Mouse (Mus musculus) lung, postnatal 0 days (tissue): ENCODE data around the gene Cap2. TPM values are rescaled to one million over a fixed set of nuclear protein-coding genes. Genes with fewer than 3 reads are reported as not detected.
A peak's percentile ranks its signal among the peaks of the same experiment; 100 is the strongest.

Source experiments
- ATAC-seq: fragments of 200-750 bp; cut with Nextera tagmentation; 2 replicates; pipeline ENCODE4 v1.8.0; 2017; ENCODE audit warnings: moderate library complexity
- DNase-seq: peaks from one replicate; pipeline ENCODE4 v3.0.0-alpha.2; 2016; ENCODE audit warnings: low spot score
- H3K27ac ChIP-seq: fragments of 300-500 bp; sonication (generic); 2 replicates; pipeline ENCODE4 v1.5.1; 2014; ENCODE audit warnings: antibody characterized with exemption, mild to moderate bottlenecking, low read length, mixed read lengths
- H3K27me3 ChIP-seq: fragments of 300-500 bp; sonication (generic); replicated peaks from 2 replicates; pipeline ENCODE4 v1.6.1; 2014; ENCODE audit warnings: low read length, mixed read lengths; ENCODE audit not compliant: insufficient read depth
- H3K36me3 ChIP-seq: fragments of 300-500 bp; sonication (generic); 2 replicates; pipeline ENCODE4 v1.6.1; 2014; ENCODE audit warnings: low read length, mixed read lengths; ENCODE audit not compliant: insufficient read depth
- H3K4me1 ChIP-seq: fragments of 300-500 bp; sonication (generic); 2 replicates; pipeline ENCODE4 v1.6.1; 2014; ENCODE audit warnings: antibody characterized with exemption, low read depth, low read length, mixed read lengths; ENCODE audit not compliant: insufficient read depth
- H3K4me2 ChIP-seq: fragments of 300-500 bp; sonication (generic); replicated peaks from 2 replicates; pipeline ENCODE4 v1.6.1; 2014; ENCODE audit warnings: low read depth, mild to moderate bottlenecking, low read length, moderate library complexity, mixed read lengths
- H3K4me3 ChIP-seq: fragments of 300-500 bp; sonication (generic); 2 replicates; pipeline ENCODE4 v1.5.1; 2014; ENCODE audit warnings: low read depth, low read length
- H3K9ac ChIP-seq: fragments of 300-500 bp; sonication (generic); replicated peaks from 2 replicates; pipeline ENCODE4 v1.6.1; 2014; ENCODE audit warnings: low read depth, mild to moderate bottlenecking
- H3K9me3 ChIP-seq: fragments of 300-500 bp; sonication (generic); 2 replicates; pipeline ENCODE4 v1.6.1; 2016; ENCODE audit warnings: low read length, mixed read lengths
- CTCF ChIP-seq: IDR thresholded peaks from 2 replicates; pipeline ENCODE4 v1.5.1; 2016; ENCODE audit warnings: antibody characterized with exemption, mild to moderate bottlenecking
- EP300 ChIP-seq: IDR thresholded peaks from 2 replicates; pipeline ENCODE4 v1.6.1; 2016; ENCODE audit warnings: antibody characterized with exemption, mild to moderate bottlenecking, control low read depth
- WGBS: fragments of 180-500 bp; shearing (Covaris S2); extraction: QIAGEN DNeasy Blood & Tissue Kit; methylation state at CpG from one replicate; pipeline ENCODE4 v1.1.7; 2014; 5-methylcytosine and 5-hydroxymethylcytosine counted together
- polyA plus RNA-seq: library from polyadenylated mRNA; unstranded; fragments of >200 nt; fragmentation: Nextera tagmentation; extraction: Ambion mirVana; gene quantifications from 2 replicates; pipeline ENCODE4 v1.2.1, GENCODE M21; 2015

Gene Cap2
- polyA plus RNA-seq, 1 experiment from 2014 or later, result 5.8 TPM

GRCm38 (mm10) chr13:46696788-46697187 lies 195.1 kb downstream of the Cap2 start:
- DNase-seq, result peak; percentile 67
- peaks cover 7% of the 10 kb centered on the region; the same call in 1 of the 2 replicates for H3K36me3 ChIP-seq
- no peak overlapping the region for H3K4me3 ChIP-seq
- H3K4me2 ChIP-seq, result no peak overlapping the region
- TF ChIP-seq EP300 (peak; percentile 89), CTCF (no peak)
- 0 out of 2 replicates have a peak overlapping the region, but pooled peaks have one; percentile 15 for H3K27ac ChIP-seq
- H3K9me3 ChIP-seq, result no peaks in the 10 kb centered on the region
- peak; percentile 85 for ATAC-seq
- WGBS, result 64% methylated on average over 2 of the region's 2 CpGs
- no peak overlapping the region for H3K9ac ChIP-seq
- H3K27me3 ChIP-seq, result no peaks in the 10 kb centered on the region
- H3K4me1 ChIP-seq, result no peaks in the 10 kb centered on the region

- no peak overlapping the region for H3K4me2 ChIP-seq
- TF ChIP-seq EP300 (peak; percentile 67; the same call in 1 of the 2 replicates), CTCF (no peak)
- no peak overlapping the region for H3K4me3 ChIP-seq
- WGBS, result 71% methylated on average over 1 of the region's 1 CpGs
- H3K27me3 ChIP-seq, result no peaks in the 10 kb centered on the region
- no peaks in the 10 kb centered on the region for H3K36me3 ChIP-seq
- no peaks in the 10 kb centered on the region for H3K4me1 ChIP-seq
- DNase-seq (peak; percentile 60), ATAC-seq (peak; percentile 63)
- H3K9me3 ChIP-seq, result no peaks in the 10 kb centered on the region
- no peak overlapping the region for H3K9ac ChIP-seq
- no peak overlapping the region for H3K27ac ChIP-seq
Observed at GRCm38 (mm10) chr13:46699372-46699771, 197.7 kb downstream of the Cap2 start.

Other genes with a start within 250 kb of the Cap2 start
- gene Stmnd1, start 228.1 kb upstream of the Cap2 start, polyA plus RNA-seq, result 4.2 and 6.0 TPM in 2 replicates
- gene Rbm24, start 83.4 kb upstream of the Cap2 start, polyA plus RNA-seq, result 2.5 and 2.9 TPM in 2 replicates
- 12.7 and 13.0 TPM in 2 replicates for gene Fam8a1, start 167.7 kb downstream of the Cap2 start, polyA plus RNA-seq
- 14.0 and 16.9 TPM in 2 replicates for gene Nup153, start 226.1 kb downstream of the Cap2 start, polyA plus RNA-seq